Mouse (Mus musculus) bone marrow, adult 2 months (tissue): Measurements from ENCODE around the gene Grik2. TPM values are rescaled to one million over a fixed set of nuclear protein-coding genes. Genes with fewer than 3 reads are reported as not detected.

Experiments
- H3K27ac ChIP-seq: fragments of 200-500 bp; 2 replicates; pipeline ENCODE4 v1.5.1; 2012; ENCODE audit warnings: low read depth, mild to moderate bottlenecking, control low read depth, inconsistent platforms, low read length; ENCODE audit not compliant: control insufficient read depth, poor library complexity, insufficient read depth
- H3K4me1 ChIP-seq: fragments of 200-500 bp; 2 replicates; pipeline ENCODE4 v1.6.1; 2011; ENCODE audit warnings: low read length; ENCODE audit not compliant: control insufficient read depth, insufficient read depth
- H3K4me3 ChIP-seq: fragments of 200-500 bp; replicated peaks from 2 replicates; pipeline ENCODE3; 2011; ENCODE audit warnings: mild to moderate bottlenecking, low read depth, low read length, control low read depth; ENCODE audit not compliant: control insufficient read depth
- CTCF ChIP-seq: fragments of 200-500 bp; IDR thresholded peaks from 2 replicates; pipeline ENCODE4 v1.5.1; 2011; ENCODE audit warnings: low read length, control low read depth; ENCODE audit not compliant: control insufficient read depth, insufficient read depth
- POLR2A ChIP-seq: fragments of 200-500 bp; IDR thresholded peaks from 2 replicates; pipeline ENCODE4 v1.6.1; 2011; ENCODE audit warnings: low read depth, mild to moderate bottlenecking, control low read depth, low read length, borderline replicate concordance; ENCODE audit not compliant: control insufficient read depth
- WGBS: fragments of 180-500 bp; shearing (Covaris S2); methylation state at CpG from one replicate; pipeline ENCODE4 v1.1.7; 2018; 5-methylcytosine and 5-hydroxymethylcytosine counted together
- polyA plus RNA-seq: library from polyadenylated mRNA; stranded (reverse); fragments of >200 nt; gene quantifications from 2 replicates; pipeline ENCODE4 v1.2.4, GENCODE M21; 2011; ENCODE audit warnings: low replicate concordance; ENCODE audit not compliant: missing spikeins, insufficient read depth, insufficient read length

Gene Grik2
- polyA plus RNA-seq, 1 experiment = not detected

DNA sequence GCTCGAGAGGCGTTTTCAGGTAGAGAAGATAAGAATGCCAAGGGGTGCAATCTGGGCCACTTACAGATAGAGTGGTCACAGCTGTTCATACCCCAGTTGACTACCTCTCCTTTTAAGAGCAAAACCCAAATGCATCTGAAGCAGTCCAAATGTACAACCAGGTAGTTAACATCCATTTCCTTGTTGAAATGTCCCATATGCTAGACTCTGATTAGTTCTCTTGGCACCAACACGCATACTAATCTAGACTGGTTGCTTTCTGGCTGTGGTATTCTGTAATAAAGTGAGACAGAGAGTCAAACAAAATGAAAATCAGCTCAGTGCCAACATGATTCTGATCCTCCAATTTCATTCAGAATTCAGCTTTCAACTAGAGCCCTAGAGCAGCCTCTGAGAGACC lies 164.6 kb downstream of the Grik2 start:
- no peak for TF ChIP-seq CTCF
- no peak for TF ChIP-seq POLR2A
- Histone ChIP-seq H3K4me3 (no peak overlapping the region), H3K27ac (no peak overlapping the region), H3K4me1 (no peaks in the 10 kb centered on the region)
- WGBS = 77% methylated on average over 3 of the region's 3 CpGs

DNA sequence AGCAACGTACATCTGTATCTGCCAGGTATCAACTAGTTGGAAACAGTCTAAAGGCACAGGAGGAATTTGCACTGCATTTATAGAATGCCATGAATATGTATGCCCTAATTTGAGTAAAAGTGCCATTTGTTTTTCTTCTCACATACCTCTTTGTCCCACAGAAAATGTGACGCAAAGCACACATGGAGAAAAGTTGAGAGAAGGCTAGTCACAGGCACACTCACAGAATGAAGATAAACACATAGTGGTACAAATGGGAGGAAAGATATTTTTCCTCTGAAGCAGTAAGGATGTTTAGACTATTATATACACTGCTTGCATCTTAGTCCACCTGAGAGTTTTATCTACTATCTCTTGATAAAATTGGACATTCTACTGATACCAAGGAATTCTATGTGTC lies 190.9 kb downstream of the Grik2 start:
- TF ChIP-seq CTCF = no peak
- TF ChIP-seq POLR2A = no peak
- no peak overlapping the region for H3K27ac ChIP-seq
- 69% methylated on average over 2 of the region's 2 CpGs for WGBS
- no peak overlapping the region for H3K4me3 ChIP-seq
- H3K4me1 ChIP-seq = no peaks in the 10 kb centered on the region

DNA sequence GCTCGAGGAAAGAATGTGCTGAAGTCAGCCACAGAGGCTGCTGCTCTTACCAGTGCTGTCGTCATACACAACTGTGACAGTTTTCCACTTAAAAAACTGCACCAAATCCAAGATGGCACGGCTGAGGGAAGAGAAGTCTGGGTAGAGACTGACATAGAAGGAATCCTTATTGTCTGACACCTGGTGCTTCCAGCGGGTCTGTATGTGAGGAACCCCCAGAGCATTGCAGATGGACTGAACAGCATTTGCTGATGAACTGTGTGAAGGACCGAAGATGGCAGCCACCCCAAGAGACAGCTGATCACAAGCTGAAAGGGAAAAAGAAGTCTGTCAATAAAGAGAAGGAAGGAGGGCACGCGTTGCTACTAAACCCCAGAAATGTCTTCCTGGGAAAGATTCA lies 215.1 kb downstream of the Grik2 start:
- Histone ChIP-seq H3K4me1 (no peaks in the 10 kb centered on the region), H3K27ac (no peak overlapping the region), H3K4me3 (no peak overlapping the region)
- TF ChIP-seq CTCF = no peak
- TF ChIP-seq POLR2A = no peak
- WGBS = 68% methylated on average over 7 of the region's 7 CpGs

DNA sequence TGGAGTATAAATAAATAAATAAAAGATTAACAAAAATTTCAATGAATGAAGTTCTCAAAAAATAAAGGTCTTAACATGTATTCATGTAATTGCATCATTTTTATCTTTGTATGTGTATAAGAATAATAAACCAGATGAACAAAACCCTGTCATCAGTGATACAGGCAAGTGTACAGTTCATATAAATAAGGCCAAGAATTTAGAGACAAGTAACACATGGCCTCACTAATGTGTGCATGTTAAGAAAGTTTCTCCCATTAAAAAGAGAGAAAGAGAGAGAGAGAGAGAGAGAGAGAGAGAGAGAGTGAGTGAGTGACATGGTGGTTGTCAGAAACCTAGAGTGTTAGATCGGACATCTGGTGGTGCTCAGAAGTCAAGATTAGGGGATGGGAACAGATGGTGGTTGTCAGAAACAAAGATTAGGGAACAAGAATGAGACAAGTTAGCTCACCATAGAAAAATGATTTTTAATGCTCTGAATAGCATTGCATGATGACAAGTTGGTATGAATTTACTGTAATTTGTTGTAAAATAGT lies 228.6 kb downstream of the Grik2 start:
- no peaks in the 10 kb centered on the region for H3K4me1 ChIP-seq
- no peak overlapping the region for H3K27ac ChIP-seq
- WGBS = 69% methylated on average over 1 of the region's 1 CpGs
- TF ChIP-seq POLR2A = no peak
- no peak for TF ChIP-seq CTCF
- H3K4me3 ChIP-seq = no peak overlapping the region

DNA sequence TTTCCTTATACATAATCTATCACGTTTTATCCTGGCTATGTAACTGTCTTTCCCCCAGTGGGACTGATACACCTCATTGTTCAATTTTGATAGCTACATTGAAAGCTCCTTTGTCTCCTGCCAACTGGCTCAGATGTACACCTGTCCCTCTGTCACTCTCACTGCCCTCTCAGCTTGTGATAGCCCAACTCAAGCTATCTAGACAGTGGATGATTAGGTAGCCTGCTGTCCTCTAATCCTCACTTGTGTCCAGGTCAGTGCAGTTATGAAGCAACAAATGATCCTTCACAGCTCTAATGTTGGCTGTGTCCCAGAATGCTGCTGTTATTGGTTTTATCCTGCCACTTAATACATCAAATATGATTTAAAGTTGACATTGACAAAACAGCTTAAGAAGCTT lies 246.3 kb downstream of the Grik2 start:
- TF ChIP-seq POLR2A (no peak), CTCF (no peak)
- no peak overlapping the region for H3K27ac ChIP-seq
- H3K4me3 ChIP-seq = no peak overlapping the region
- H3K4me1 ChIP-seq = no peaks in the 10 kb centered on the region
- 50% methylated on average over 1 of the region's 1 CpGs for WGBS

DNA sequence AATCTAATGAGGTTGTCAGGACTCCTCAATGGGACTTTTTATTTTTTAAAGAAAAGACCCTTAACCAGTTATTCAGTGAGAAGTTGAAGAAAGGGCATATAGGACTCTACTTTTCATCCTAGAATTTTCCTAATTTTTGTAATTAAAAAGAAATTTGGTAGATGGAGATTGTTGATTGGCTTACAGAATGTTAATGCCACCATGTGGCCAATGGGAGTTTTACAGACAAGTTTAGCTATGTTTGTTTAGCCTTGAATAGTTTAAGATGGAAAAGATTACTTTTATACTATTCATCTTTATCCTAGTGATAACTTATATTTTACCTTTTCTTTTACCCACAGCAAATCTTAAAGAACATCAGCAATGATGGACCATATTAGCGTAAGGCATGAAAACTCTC lies 268.8 kb downstream of the Grik2 start:
- TF ChIP-seq POLR2A = no peak
- TF ChIP-seq CTCF = no peak
- WGBS = 93% methylated on average over 1 of the region's 1 CpGs
- Histone ChIP-seq H3K27ac (no peak overlapping the region), H3K4me3 (no peak overlapping the region), H3K4me1 (no peaks in the 10 kb centered on the region)

DNA sequence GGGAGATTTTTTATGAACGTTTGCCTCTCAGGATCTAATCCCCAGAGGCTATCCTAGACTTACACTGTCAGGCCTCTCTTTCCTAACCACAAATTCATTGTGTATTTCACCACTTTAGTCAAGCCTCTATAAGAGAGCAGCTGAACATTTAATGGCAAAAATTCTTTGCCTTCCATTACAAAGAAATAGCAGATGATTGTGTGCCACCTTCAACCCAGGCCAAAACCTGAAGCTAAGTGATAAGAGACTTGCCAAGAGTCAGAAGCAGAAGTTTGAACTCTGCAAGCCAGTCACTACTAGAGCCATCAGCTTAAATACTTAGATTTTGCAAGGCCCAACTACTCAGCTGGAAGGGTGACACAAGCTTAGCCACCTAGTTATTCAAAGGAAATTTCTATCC lies 287.9 kb downstream of the Grik2 start:
- TF ChIP-seq CTCF = no peak
- Histone ChIP-seq H3K27ac (no peak overlapping the region), H3K4me3 (no peak overlapping the region), H3K4me1 (no peaks in the 10 kb centered on the region)
- WGBS = 45% methylated on average over 1 of the region's 1 CpGs

DNA sequence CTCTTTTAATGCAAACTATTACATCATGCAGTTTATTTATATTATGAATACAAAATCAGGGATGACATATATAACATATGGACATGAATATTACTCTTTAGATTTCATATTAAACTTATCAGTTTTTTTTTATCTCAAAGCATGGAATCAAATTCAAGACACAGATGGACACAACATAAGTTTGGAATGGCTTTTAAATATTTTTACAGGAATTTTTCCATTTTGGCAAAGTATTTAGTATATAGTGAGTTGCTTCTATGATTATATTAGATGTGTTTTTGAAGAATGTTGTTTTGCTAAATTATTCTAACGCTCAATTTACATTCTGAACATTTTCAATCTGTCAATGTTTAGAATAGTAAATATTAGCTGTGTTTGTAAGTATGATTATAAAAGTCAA lies 291.3 kb downstream of the Grik2 start:
- Histone ChIP-seq H3K4me1 (no peaks in the 10 kb centered on the region), H3K4me3 (no peak overlapping the region), H3K27ac (no peak overlapping the region)
- no peak for TF ChIP-seq POLR2A
- no peak for TF ChIP-seq CTCF
- 69% methylated on average over 1 of the region's 1 CpGs for WGBS

DNA sequence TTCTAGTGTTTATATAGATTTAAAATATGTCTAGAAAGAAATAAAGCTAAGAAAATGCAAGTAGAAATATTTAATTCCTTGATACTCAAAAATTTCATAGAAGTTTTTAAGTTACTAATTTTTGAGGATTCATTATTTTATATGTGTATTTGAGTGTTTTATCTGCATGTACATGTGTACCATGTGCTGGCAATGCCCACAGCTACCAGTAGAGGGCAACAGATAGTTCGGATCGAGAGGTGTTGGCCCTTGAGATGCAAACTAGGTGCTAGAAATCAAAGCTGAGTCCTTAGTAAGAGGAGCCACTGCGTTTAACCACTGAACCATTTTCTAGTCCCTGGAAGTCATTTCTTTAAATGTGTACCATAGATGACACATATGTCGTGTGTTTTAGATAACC lies 307.1 kb downstream of the Grik2 start:
- Histone ChIP-seq H3K4me1 (no peaks in the 10 kb centered on the region), H3K4me3 (no peak overlapping the region), H3K27ac (no peak overlapping the region)
- no peak for TF ChIP-seq CTCF
- no peak for TF ChIP-seq POLR2A
- 66% methylated on average over 4 of the region's 4 CpGs for WGBS
